Mouse (Mus musculus): ENCODE results near the gene Man2a2.

GRCm38 (mm10) chr7:80369461-80369860, 1.7 kb downstream of the Man2a2 start:
- no peak for TF ChIP-seq CTCF (IDR thresholded peaks at IDR 0.05; ENCODE audit: low read depth)
- no peak for TF ChIP-seq EP300 (IDR thresholded peaks at IDR 0.05; ENCODE audit: low read depth)

All from liver, embryonic 14.5 days (tissue).